Mouse (Mus musculus): ENCODE measurements around the gene Stk39. TPM values are rescaled to one million over a fixed set of nuclear protein-coding genes. Genes with fewer than 3 reads are reported as not detected.

The Stk39 gene
- polyA plus RNA-seq, 1 experiment = 5.5 TPM

GRCm38 (mm10) chr2:68194444-68194843 is 277.6 kb downstream of the Stk39 start:
- TF ChIP-seq POLR2A (IDR thresholded peaks at IDR 0.05; ENCODE audit: control insufficient read depth, extremely low read depth, insufficient read depth, low read length, poor library complexity) = no peak
- no peak for TF ChIP-seq CTCF (IDR thresholded peaks at IDR 0.05; ENCODE audit: borderline replicate concordance, control insufficient read depth, extremely low read depth, insufficient read depth, low read length, poor library complexity)
- Histone ChIP-seq H3K27me3 (ENCODE audit: control insufficient read depth, insufficient read depth, low read length) (no peaks in the 10 kb centered on the region), H3K27ac (ENCODE audit: control insufficient read depth, insufficient read depth, low read length) (no peak overlapping the region), H3K4me1 (replicated peaks; ENCODE audit: control insufficient read depth, insufficient read depth, low read length) (no peaks in the 10 kb centered on the region), H3K4me3 (ENCODE audit: control insufficient read depth, insufficient read depth, low read length) (no peak overlapping the region), H3K36me3 (ENCODE audit: control insufficient read depth, insufficient read depth, low read length) (no peaks in the 10 kb centered on the region)
- DNase-seq = no peak
- WGBS = 90% methylated on average over 4 of the region's 4 CpGs

- Histone ChIP-seq H3K36me3 (ENCODE audit: control insufficient read depth, insufficient read depth, low read length) (no peaks in the 10 kb centered on the region), H3K27me3 (ENCODE audit: control insufficient read depth, insufficient read depth, low read length) (no peaks in the 10 kb centered on the region), H3K27ac (ENCODE audit: control insufficient read depth, insufficient read depth, low read length) (no peak overlapping the region), H3K4me1 (replicated peaks; ENCODE audit: control insufficient read depth, insufficient read depth, low read length) (no peaks in the 10 kb centered on the region), H3K4me3 (ENCODE audit: control insufficient read depth, insufficient read depth, low read length) (no peak overlapping the region)
- no peak for DNase-seq
- TF ChIP-seq CTCF (IDR thresholded peaks at IDR 0.05; ENCODE audit: borderline replicate concordance, control insufficient read depth, extremely low read depth, insufficient read depth, low read length, poor library complexity) = no peak
- TF ChIP-seq POLR2A (IDR thresholded peaks at IDR 0.05; ENCODE audit: control insufficient read depth, extremely low read depth, insufficient read depth, low read length, poor library complexity) = no peak
Observed at GRCm38 (mm10) chr2:68193465-68193837, 278.6 kb downstream of the Stk39 start.

- no peaks in the 10 kb centered on the region for H3K4me1 ChIP-seq (replicated peaks; ENCODE audit: control insufficient read depth, insufficient read depth, low read length)
- WGBS = 96% methylated on average over 5 of the region's 5 CpGs
- no peak for TF ChIP-seq CTCF (IDR thresholded peaks at IDR 0.05; ENCODE audit: borderline replicate concordance, control insufficient read depth, extremely low read depth, insufficient read depth, low read length, poor library complexity)
- TF ChIP-seq POLR2A (IDR thresholded peaks at IDR 0.05; ENCODE audit: control insufficient read depth, extremely low read depth, insufficient read depth, low read length, poor library complexity) = no peak
- no peak overlapping the region for H3K4me3 ChIP-seq (ENCODE audit: control insufficient read depth, insufficient read depth, low read length)
- no peaks in the 10 kb centered on the region for H3K27me3 ChIP-seq (ENCODE audit: control insufficient read depth, insufficient read depth, low read length)
- no peak overlapping the region for H3K27ac ChIP-seq (ENCODE audit: control insufficient read depth, insufficient read depth, low read length)
- DNase-seq = no peak
- H3K36me3 ChIP-seq (ENCODE audit: control insufficient read depth, insufficient read depth, low read length) = no peaks in the 10 kb centered on the region
Observed at GRCm38 (mm10) chr2:68192605-68193464, 279.2 kb downstream of the Stk39 start.

- no peaks in the 10 kb centered on the region for H3K27me3 ChIP-seq (ENCODE audit: control insufficient read depth, insufficient read depth, low read length)
- H3K27ac ChIP-seq (ENCODE audit: control insufficient read depth, insufficient read depth, low read length) = no peak overlapping the region
- no peaks in the 10 kb centered on the region for H3K4me1 ChIP-seq (replicated peaks; ENCODE audit: control insufficient read depth, insufficient read depth, low read length)
- H3K4me3 ChIP-seq (ENCODE audit: control insufficient read depth, insufficient read depth, low read length) = no peak overlapping the region
- WGBS = 95% methylated on average over 3 of the region's 3 CpGs
- TF ChIP-seq CTCF (IDR thresholded peaks at IDR 0.05; ENCODE audit: borderline replicate concordance, control insufficient read depth, extremely low read depth, insufficient read depth, low read length, poor library complexity) (no peak), POLR2A (IDR thresholded peaks at IDR 0.05; ENCODE audit: control insufficient read depth, extremely low read depth, insufficient read depth, low read length, poor library complexity) (no peak)
- no peak for DNase-seq
- H3K36me3 ChIP-seq (ENCODE audit: control insufficient read depth, insufficient read depth, low read length) = no peaks in the 10 kb centered on the region
Observed at GRCm38 (mm10) chr2:68176425-68176824, 295.6 kb downstream of the Stk39 start.

- H3K4me1 ChIP-seq (replicated peaks; ENCODE audit: control insufficient read depth, insufficient read depth, low read length) = no peaks in the 10 kb centered on the region
- TF ChIP-seq POLR2A (IDR thresholded peaks at IDR 0.05; ENCODE audit: control insufficient read depth, extremely low read depth, insufficient read depth, low read length, poor library complexity) (no peak), CTCF (IDR thresholded peaks at IDR 0.05; ENCODE audit: borderline replicate concordance, control insufficient read depth, extremely low read depth, insufficient read depth, low read length, poor library complexity) (no peak)
- no peaks in the 10 kb centered on the region for H3K36me3 ChIP-seq (ENCODE audit: control insufficient read depth, insufficient read depth, low read length)
- DNase-seq = no peak
- H3K27ac ChIP-seq (ENCODE audit: control insufficient read depth, insufficient read depth, low read length) = no peak overlapping the region
- no peak overlapping the region for H3K4me3 ChIP-seq (ENCODE audit: control insufficient read depth, insufficient read depth, low read length)
- no peaks in the 10 kb centered on the region for H3K27me3 ChIP-seq (ENCODE audit: control insufficient read depth, insufficient read depth, low read length)
- WGBS = 54% methylated on average over 10 of the region's 10 CpGs
Observed at GRCm38 (mm10) chr2:68171306-68171705, 300.8 kb downstream of the Stk39 start.

- Histone ChIP-seq H3K4me3 (ENCODE audit: control insufficient read depth, insufficient read depth, low read length) (no peak overlapping the region), H3K27me3 (ENCODE audit: control insufficient read depth, insufficient read depth, low read length) (no peaks in the 10 kb centered on the region), H3K27ac (ENCODE audit: control insufficient read depth, insufficient read depth, low read length) (no peak overlapping the region), H3K36me3 (ENCODE audit: control insufficient read depth, insufficient read depth, low read length) (no peaks in the 10 kb centered on the region), H3K4me1 (replicated peaks; ENCODE audit: control insufficient read depth, insufficient read depth, low read length) (no peaks in the 10 kb centered on the region)
- no peak for TF ChIP-seq CTCF (IDR thresholded peaks at IDR 0.05; ENCODE audit: borderline replicate concordance, control insufficient read depth, extremely low read depth, insufficient read depth, low read length, poor library complexity)
- TF ChIP-seq POLR2A (IDR thresholded peaks at IDR 0.05; ENCODE audit: control insufficient read depth, extremely low read depth, insufficient read depth, low read length, poor library complexity) = no peak
- no peak for DNase-seq
- WGBS = 94% methylated on average over 4 of the region's 4 CpGs
Observed at GRCm38 (mm10) chr2:68162012-68162411, 310.1 kb downstream of the Stk39 start.

Measured in thymus, adult 2 months (tissue).